Mouse (Mus musculus): ENCODE results near the gene Fpr-rs6. TPM values are rescaled to one million over a fixed set of nuclear protein-coding genes. Genes with fewer than 3 reads are reported as not detected.

The Fpr-rs6 gene
- polyA plus RNA-seq (2012; rRNA removed), result not detected in 2 replicates

DNA sequence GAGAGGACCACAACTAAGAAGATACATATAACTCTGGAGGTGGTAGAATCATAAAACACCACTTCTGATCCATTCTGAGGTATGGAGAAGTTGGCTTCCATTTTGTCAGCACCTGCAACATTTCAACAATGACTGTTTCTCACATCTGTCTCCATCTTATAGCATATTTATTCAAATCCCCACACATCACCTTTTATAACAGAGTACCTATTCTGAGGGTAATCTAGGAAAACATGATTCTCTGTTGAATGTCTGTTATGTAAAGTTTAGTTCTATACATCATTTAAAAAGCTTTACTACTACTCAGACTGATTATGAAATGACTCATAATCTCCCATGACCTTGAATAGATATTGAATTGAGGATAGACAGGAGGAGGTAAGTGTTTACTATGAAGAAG is at the start of gene Fpr-rs6:
TSS of gene Fpr-rs6 (minus strand) at position 101 of the 400 bp plus-strand sequence.
- TF ChIP-seq POLR2A (IDR thresholded peaks at IDR 0.05; ENCODE audit: borderline replicate concordance, extremely low read depth, insufficient read depth, insufficient read length, poor library complexity, severe bottlenecking) (no peak), CTCF (IDR thresholded peaks at IDR 0.05; ENCODE audit: borderline replicate concordance, extremely low read depth, insufficient read depth, insufficient read length) (no peak)
- DNase-seq (ENCODE audit: low read depth), result no peak

Other genes starting within 250 kb of the Fpr-rs6 start
- not detected in 2 replicates for gene Vmn2r104, start 134.8 kb downstream of the Fpr-rs6 start, polyA plus RNA-seq (2012; rRNA removed)
- gene Fpr-rs7, start 68.9 kb downstream of the Fpr-rs6 start, polyA plus RNA-seq (2012; rRNA removed), result not detected in 2 replicates
- gene Vmn2r105, start 52.0 kb upstream of the Fpr-rs6 start, polyA plus RNA-seq (2012; rRNA removed), result not detected in 2 replicates
- not detected in 2 replicates for gene Vmn2r106, start 102.5 kb upstream of the Fpr-rs6 start, polyA plus RNA-seq (2012; rRNA removed)
- gene Vmn2r107, start 162.1 kb upstream of the Fpr-rs6 start, polyA plus RNA-seq (2012; rRNA removed), result not detected in 2 replicates
- gene Vmn1r224, start 231.0 kb upstream of the Fpr-rs6 start, polyA plus RNA-seq (2012; rRNA removed), result not detected in 2 replicates